Mouse (Mus musculus) liver, embryonic 14.5 days (tissue): Measurements from ENCODE around the gene Raly.

Source experiments
- CTCF ChIP-seq: IDR thresholded peaks from 2 replicates; pipeline ENCODE4 v1.5.1; 2016; ENCODE audit warnings: antibody characterized with exemption, low read depth, control low read depth
- EP300 ChIP-seq: IDR thresholded peaks from 2 replicates; pipeline ENCODE4 v1.6.1; 2016; ENCODE audit warnings: antibody characterized with exemption, low read depth

GRCm38 (mm10) chr2:154807689-154808088 lies 16.8 kb downstream of the Raly start:
- TF ChIP-seq EP300 (no peak), CTCF (no peak)
